Mouse (Mus musculus): ENCODE results near the gene Coa4.

GRCm38 (mm10) chr7:100511602-100512001 lies 25.3 kb upstream of the Coa4 start:
- no peak for TF ChIP-seq CTCF (IDR thresholded peaks at IDR 0.05; ENCODE audit: extremely low read depth, insufficient read depth, low read length)
- TF ChIP-seq POLR2A (IDR thresholded peaks at IDR 0.05; ENCODE audit: extremely low read depth, insufficient read depth, low read length), result no peak

All from cortical plate, adult 2 months (tissue).